Mouse (Mus musculus): ENCODE results near the gene Pxdn. TPM values are rescaled to one million over a fixed set of nuclear protein-coding genes. Genes with fewer than 3 reads are reported as not detected.

Gene Pxdn
- polyA plus RNA-seq, 1 experiment from 2014 or later, result 72.1 TPM

Other genes starting within 250 kb of the Pxdn start
- gene Tpo, start 195.0 kb downstream of the Pxdn start, polyA plus RNA-seq (2016; fragmentation: Nextera tagmentation; extraction: Ambion mirVana), result not detected in 2 replicates

All from forebrain, embryonic 10.5 days (tissue).